Mouse (Mus musculus) c-Kit-positive CD71-positive TER-119-positive erythroid progenitor cells, embryonic 14.5 days (primary cell): ENCODE data around the gene Itgb7.
A peak's percentile ranks its signal among the peaks of the same experiment; 100 is the strongest.

ENCODE experiments used
- DNase-seq: peaks from one replicate; pipeline ENCODE4 v3.0.0-alpha.2; 2013; ENCODE audit warnings: low spot score

Itgb7 gene

GRCm38 (mm10) chr15:102248812-102249191 is 17.1 kb upstream of the Itgb7 start:
- no peak for DNase-seq

DNA sequence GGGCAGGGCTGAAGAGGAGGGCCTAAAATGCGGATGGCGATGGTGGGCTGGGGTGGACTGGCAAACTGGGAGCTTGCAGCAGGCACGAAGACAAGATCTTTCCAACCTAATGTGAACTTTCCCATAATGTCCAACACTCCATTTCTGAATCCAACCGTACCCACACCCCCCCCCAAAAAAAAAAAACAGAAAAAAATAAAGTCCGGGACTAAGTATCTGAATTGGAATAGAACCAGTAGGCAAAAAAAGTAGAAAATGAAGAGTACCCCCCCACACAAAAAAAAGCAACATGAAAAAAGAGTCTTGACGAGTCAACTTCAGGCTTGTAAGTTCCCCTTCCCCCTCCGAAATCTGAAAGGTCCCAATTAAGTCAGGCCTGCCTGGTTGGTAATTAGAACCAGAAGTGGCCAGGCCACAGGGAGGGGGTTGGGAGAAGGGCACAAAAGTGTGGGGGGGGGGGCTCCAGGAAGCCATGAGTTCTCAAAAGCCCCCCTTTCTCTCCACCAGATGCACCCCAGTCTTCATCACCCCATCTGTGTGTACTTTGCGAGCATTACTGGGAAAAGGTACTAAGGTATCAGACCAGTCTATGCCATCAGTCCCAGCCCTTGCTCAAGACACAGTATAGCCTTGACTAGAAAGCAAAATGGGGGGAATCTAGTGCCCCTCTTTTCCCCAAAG is 16.5 kb upstream of the Itgb7 start:
- DNase-seq = no peak

DNA sequence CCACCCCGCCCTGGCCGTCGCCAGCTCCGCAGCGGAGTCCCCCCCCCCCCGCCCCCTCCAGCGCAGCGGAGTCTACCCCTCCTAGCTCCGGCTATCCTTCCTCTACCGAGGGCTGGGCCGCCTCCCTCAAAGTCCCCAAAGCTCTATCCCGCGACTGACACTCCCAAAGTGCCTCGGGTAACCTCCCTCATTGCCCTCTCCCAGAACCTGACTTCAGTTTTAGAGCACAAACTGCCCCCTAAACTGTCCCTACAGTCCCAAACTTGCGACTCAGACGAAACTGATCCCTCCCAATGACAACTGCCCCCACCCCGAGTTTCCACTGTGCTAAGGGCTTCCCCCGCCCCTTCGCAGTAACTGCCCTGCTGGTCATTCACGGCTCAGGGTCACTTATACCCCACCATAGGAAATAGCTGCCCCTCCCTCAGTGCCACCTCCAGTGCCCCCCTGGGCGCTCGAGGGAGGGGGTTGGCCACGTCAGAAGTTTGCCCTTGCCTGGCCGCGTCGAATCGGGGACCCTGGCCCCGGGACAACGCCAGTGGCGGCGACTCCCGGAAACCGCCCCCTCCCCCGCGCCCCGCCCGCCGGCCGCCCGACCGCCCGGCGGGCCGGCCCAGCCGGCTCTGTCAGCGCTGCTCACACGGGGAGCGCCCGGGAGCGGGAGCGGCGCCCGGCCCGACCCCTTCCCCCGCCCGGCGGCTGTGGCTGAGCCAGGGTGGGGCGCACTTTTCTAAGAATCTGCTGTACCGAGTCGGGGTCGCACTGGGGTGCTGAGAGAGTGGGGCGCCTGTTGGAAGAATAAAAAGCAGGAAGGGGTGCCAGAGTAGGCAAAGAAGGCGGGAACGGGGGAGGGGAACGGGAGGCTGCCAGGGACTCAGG is 15.7 kb upstream of the Itgb7 start:
- DNase-seq = no peak

GRCm38 (mm10) chr15:102246866-102247251 is 15.1 kb upstream of the Itgb7 start:
- DNase-seq = no peak

- no peak for DNase-seq
These were observed 14.4 kb upstream of the Itgb7 start for GRCm38 (mm10) chr15:102245891-102246741.

DNA sequence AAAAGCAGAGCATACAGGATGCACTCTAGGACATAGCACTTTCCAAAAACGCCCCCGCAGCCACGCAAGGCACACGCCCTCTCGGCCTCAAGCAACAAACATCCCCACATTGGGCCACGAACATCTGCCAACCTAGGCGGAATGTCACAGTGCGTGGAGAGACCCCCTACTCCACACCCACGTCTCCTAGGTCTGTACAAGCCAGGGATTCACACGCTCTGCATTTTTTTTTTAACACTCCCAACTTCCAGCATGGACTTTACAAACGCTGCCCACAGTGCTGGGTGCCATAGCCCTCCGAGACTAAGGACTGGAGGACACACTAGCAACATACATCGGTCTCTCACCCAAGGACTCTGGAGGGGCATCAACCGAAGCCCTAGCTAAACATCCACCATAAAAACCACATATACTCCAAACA is 13.7 kb upstream of the Itgb7 start:
- no peak for DNase-seq

- DNase-seq = no peak
These were observed 12.8 kb upstream of the Itgb7 start for GRCm38 (mm10) chr15:102244306-102245191.

DNA sequence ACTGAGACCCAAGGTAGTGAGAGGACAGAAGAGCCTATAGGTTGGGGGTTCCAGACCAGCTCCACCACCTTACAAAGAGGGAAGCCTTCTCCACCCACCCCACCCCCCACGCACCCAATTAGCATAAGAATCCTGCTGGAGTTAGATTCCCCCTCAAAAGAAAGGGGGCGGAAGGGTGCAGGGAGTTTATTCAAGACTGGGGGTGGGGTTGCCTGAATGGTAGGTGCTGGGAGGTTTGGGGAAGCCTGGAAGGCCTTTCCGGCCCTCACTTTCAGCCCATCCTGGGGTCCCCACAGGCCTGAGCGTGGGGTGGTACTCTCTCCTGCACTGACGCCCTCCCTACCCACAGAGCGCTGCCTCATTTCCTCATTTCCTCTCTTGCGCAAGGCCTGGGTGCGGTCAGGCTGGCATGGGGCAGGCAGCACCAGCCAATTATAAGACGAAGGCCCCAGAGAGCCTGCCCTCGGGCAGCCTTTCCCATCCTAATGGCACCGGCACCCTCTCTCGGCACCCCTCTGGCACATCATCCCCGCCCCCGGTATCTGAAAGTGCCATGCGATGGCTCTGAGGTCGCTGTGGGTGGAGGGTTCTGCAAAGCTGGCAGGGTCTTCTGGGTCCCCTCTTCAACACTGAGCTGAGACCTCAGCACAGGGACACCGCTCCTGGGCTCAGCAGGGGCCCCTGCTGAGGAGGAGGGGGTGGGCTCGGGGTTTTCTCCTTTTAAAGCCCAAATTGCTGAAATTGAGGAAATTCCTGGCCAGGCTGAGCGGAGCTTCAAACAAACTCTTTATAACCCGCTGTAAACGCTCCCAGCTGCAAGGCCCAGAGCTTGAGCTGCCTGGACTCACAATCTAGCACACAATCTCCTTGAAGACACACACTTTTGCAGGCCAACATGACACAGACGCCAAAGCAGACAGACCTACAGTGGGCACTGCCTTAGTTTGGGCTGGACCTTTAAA is 11.8 kb upstream of the Itgb7 start:
- no peak for DNase-seq

- DNase-seq = no peak
These were observed 10.9 kb upstream of the Itgb7 start for GRCm38 (mm10) chr15:102242404-102243228.

DNA sequence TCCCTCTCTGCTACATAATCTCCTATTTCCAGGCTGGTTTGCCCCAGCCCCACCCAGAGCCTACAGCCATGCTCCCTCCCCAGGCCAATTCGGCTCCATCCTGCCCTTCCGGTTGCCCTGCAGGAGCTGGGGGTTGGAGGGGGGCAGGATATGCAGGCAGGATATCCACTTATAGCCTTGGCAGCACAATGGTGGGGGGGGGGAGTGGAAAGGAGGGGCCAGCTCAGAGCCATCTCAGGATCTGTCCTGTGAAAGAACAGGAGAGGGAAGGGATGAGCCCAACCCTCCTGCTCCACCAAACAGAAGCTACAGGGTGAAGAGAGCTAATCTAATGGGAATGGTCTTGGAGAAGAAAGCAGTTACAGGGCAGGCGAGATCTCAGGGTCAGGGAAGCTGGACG is 8.9 kb upstream of the Itgb7 start:
- DNase-seq = no peak

DNA sequence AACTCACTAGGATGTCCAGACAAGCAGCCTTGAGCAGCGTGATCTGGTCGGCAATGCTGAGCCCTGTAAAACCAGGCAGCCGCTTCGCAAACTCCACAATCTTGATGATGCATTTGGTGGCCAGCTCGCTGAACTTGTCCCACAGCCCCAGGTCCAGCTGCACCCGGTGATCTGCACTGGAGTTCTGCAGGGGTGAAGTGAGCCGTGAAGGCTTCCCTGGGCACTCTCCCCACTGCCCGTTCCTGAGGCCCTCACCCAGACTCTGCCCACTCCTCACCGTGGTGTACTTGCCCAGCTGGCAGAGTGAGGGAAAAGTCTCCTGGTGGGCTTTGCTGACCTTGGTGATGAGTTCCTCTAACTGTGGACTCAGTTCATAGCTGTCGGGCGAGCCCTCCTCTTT is 8.1 kb upstream of the Itgb7 start:
- no peak for DNase-seq

GRCm38 (mm10) chr15:102239260-102239590 is 7.5 kb upstream of the Itgb7 start:
- peak; percentile 52 for DNase-seq

DNA sequence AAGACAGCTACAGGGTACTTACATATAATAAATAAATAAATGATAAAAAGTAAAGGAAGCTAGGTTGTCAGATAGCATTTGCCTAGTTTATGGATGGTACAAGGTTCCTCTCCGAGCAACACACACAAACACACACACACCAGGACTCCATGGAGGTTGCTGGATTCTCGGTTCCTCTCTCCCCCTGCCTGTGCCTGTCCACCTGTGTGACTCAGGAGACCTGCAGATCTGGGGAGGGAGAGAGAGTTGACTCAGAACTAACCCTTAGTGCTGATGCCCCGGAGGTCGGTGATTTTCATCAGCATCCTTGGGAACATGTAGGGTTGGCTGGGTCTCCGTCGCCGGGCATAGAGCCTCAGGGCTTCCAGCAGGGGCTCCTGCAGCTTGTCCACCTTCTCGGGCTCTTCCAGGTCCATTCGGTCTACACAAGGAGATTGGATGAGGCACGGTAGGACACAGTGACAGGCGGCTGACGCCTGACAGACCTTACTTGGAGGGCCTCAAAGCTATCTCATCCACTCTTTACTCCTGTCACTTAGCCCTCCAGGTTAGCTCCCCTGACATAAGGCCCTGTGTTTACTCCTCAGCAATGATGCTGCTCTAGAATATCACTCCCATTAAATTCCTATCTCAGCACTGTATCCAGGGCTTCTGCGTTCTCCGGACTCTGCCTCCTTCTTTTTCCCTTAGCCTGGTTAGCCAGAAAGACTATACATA is 7.0 kb upstream of the Itgb7 start:
- DNase-seq = no peak

DNA sequence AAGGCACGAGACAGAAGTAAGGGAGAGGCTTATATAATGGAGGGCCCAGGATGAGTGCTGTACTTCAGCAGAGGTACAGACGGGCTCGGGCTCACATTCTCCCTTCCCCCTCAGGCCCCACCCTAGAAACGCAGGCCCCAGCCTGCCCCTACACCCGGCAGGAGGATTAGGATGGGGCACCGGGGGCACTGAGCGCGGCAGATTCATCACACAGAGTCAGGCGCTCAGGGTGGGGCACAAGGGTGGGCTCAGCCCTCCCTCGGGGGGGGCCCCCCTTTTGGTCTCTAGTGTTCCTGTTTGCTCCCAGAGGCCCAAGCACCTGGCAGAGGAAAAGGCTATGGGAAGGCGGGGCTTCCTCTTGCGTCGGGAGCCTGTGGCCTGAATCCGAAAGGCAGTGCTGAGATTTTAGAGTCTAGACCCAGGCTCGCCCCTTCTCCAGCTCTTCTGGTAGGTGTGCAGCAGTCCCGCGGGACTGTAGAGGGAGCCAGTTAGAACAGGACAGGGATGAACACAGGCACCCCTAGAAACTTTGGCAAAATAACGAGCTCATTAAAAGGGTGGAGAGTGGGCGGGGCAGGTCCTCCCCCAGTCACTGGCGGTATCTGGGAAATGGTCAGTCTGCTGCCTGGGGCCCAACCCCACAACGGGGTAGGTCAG is 3.8 kb upstream of the Itgb7 start:
- no peak for DNase-seq

GRCm38 (mm10) chr15:102233896-102234295 is 2.2 kb upstream of the Itgb7 start:
- no peak for DNase-seq

DNA sequence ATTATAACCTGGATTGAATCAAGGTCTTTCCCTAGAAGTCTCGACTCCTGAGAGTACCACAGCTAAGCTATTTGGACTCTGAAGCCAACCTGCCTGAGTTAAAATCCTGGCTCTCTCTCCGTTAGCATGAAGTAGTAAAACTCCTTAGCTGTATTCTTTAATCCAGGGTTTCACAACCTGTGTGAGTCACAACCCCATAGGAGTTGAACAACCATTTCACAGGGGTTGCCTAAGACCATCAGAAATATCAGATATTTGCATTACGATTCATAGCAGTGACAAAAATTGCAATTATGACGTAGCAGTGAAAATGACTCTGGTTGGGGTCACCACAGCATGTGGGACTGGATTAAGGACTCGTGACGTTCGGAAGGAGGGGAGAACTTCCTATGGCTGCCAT is 1.0 kb upstream of the Itgb7 start:
- no peak for DNase-seq

GRCm38 (mm10) chr15:102230408-102231321 is 1.1 kb downstream of the Itgb7 start:
- DNase-seq = no peak
